Mouse (Mus musculus) brain, embryonic 18.5 days (tissue): ENCODE measurements around the gene 4933407L21Rik.
A peak's percentile ranks its signal among the peaks of the same experiment; 100 is the strongest.
"Not testable (repeated sequence)": the region's sequence is repeated elsewhere in the genome, so short reads cannot be mapped to it uniquely, and the experiment has no call there.

ENCODE experiments used
- DNase-seq: peaks from one replicate; pipeline ENCODE4 v3.0.0-alpha.2; 2012; ENCODE audit warnings: low read depth, low spot score

The 4933407L21Rik gene

GRCm38 (mm10) chr1:85959129-85959888 is 31.0 kb downstream of the 4933407L21Rik start:
- DNase-seq: no peak

GRCm38 (mm10) chr1:85959889-85960276 is 31.6 kb downstream of the 4933407L21Rik start:
- no peak for DNase-seq

- no peak for DNase-seq
These were observed 32.6 kb downstream of the 4933407L21Rik start, which contains the start of gene Gpr55 for GRCm38 (mm10) chr1:85960873-85961272. TSS of gene Gpr55 (minus strand) at chr1:85961007.

GRCm38 (mm10) chr1:85962081-85962480 is 33.8 kb downstream of the 4933407L21Rik start:
- DNase-seq: no peak

GRCm38 (mm10) chr1:85965856-85966255 is 37.6 kb downstream of the 4933407L21Rik start:
- DNase-seq: no peak

GRCm38 (mm10) chr1:85969081-85969480 is 40.8 kb downstream of the 4933407L21Rik start:
- no peak for DNase-seq

GRCm38 (mm10) chr1:85969519-85969918 is 41.2 kb downstream of the 4933407L21Rik start:
- peak; percentile 36 for DNase-seq

DNA sequence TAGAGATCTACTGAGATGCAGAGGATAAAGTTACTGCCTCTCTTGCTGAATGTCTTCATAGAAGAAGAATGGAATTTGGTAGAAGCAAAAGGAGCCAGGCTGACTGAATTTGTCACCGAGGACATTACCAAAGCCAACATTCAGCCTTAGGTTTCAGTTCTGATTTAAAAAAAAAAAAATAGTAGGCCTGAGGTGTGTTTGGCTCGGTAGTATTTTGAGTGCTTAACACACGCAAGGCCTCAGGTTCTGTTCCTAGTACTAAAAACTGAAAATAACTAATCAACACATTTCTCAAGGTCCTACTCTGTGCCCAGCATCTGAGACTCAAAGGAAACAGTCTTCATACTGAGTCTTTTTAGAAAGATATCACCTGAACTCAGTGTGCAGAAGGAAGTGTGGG is 42.8 kb downstream of the 4933407L21Rik start:
- DNase-seq: no peak

GRCm38 (mm10) chr1:85972341-85972740 is 44.1 kb downstream of the 4933407L21Rik start:
- no peak for DNase-seq

- DNase-seq: no peak
These were observed 45.2 kb downstream of the 4933407L21Rik start for GRCm38 (mm10) chr1:85973468-85973877.

DNA sequence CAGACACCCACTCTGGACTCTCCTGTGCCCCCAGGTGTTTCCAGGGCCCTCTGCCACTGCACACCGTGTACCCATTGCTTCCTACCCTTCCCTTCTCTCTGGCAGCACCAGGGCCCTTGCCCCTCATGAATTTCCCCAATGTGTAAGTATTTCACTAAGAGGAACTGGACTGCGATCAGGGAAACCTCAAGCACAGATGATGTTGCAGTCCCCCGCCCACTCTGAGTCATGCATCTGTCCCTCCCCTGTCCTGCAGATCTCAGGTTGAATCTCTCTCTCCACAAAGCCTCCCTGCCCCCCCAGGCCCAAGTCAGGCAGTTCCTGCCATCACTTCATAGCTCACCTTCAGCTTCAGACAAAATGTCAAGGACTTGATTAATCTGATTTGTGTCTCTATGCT is 49.4 kb downstream of the 4933407L21Rik start:
- no peak for DNase-seq

DNA sequence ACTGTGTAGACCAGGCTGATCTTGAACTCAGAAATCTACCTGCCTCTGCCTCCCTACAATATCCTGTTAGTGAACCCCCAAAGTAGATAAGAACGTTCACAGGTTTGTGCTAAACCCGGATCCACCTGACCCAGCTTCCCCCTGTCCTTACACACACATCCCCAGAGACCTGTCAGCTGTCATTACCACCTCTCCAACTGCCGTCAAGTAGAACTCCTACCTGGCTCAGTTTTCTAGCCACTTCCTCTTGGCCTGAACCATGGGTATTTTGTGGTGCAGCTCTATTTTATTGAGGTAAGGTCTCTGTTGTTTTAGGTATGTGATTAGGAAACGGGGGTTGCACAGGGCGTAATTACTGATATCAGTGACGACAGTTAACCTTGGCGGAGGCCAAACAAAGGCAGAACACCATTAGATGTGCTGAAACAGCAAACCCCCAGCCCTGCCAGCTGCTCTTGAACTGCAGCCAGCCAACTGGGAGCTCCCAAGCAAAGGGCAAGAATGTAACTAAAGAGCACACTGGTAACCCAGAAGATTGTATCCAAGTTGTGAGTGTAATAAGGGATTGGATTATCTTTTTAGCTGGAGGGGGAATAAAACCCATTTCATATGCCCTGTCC is 53.6 kb downstream of the 4933407L21Rik start:
- no peak for DNase-seq

DNA sequence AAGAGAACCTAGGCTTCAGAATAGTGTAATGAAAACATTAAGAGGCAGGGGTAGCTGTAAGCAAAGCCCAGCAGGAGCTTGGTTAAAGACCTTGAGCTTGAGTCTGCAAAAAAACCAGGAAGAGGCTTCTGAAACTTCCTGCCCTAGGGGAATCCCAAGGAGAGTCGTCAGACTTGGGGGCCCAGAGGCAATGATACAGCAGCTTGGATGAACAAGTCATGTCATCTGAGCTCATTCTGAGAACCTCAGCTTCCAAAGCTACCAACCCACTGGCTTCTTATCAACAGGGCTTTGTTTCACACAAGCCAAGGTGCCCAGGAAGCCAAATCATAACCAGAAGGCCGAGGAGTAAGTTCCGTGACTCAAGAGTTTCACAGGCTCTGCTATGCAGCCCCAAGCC is 57.5 kb downstream of the 4933407L21Rik start:
- no peak for DNase-seq

GRCm38 (mm10) chr1:85988351-85988750 is 60.1 kb downstream of the 4933407L21Rik start:
- DNase-seq: no peak

DNA sequence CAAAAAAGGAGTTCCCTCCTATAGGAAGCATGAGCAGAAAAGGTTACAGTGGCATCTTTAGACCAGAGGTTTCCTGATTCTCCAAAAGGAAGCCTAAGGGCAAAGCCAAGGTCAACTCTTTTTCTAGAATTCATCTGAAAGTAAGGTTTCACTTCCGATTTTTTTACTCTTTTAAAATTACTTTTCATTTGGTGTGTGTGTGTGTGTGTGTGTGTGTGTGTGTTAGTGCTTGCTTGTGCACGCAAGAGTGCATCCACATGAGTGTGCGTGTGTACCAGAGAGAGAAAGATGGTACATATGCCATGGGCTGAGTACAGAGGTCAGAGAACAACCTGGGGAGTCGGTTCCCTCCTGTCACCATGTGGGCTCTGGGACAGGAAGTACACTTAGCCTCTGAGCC is 60.6 kb downstream of the 4933407L21Rik start:
- not testable (repeated sequence) for DNase-seq
